Mouse (Mus musculus): ENCODE measurements around the gene Hipk1. TPM values are rescaled to one million over a fixed set of nuclear protein-coding genes. Genes with fewer than 3 reads are reported as not detected.
A peak's percentile ranks its signal among the peaks of the same experiment; 100 is the strongest.

Hipk1 gene
- polyA plus RNA-seq, 1 experiment from 2014 or later: 12.7 TPM

DNA sequence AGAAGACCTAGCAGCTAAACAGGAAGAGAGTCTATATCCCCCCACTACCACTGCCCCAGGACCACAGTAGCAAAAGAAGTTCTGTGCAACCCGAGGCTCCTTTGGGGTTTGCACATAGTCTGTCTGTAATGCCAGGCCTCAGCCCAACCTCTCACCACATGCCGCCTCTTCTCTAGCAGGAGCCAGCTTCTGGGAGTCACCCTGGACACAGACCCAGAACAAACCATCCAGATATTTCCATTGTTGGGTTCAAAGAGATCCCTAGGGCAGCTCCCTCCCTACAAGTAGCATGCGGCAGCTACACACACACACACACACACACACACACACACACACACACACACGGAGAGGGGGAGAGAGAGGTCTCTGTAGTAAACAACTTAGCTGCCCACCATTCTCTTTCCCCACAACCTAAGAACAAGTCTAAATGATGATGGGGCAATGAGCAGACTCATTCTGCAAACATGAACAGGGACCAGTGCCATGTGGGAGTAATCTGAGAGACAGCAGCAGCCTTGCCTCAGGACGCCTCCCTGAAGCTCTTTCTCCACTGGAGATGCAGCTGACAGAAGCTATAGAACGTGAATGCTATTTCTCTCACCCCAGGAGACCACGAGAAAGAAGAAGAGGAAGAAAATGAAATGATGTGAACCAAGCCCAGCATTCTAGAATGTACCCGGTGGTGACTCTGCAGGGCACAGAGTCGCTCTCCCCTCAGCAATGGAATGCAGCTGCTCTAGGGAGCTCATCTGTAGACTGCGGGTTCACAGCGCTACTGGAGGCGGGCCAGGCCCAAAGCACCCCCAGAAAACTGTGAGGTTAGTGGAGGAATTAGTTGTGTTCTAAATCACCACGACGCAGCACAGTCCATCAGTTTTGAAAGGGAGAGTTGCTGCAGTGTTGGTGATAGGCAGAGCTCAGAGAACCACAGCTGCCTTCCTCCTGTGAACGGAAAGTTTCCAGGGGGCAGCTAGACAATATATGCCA lies 74.3 kb downstream of the Hipk1 start:
- Histone ChIP-seq H3K4me2 (ENCODE audit: low read length) (no peak overlapping the region), H3K27me3 (replicated peaks; ENCODE audit: control insufficient read depth, insufficient read depth, low read length) (no peaks in the 10 kb centered on the region), H3K36me3 (ENCODE audit: control insufficient read depth, insufficient read depth) (no peaks in the 10 kb centered on the region), H3K27ac (ENCODE audit: low read length) (no peak overlapping the region), H3K4me1 (replicated peaks; ENCODE audit: control insufficient read depth, insufficient read depth, low read length) (peaks cover 13% of the 10 kb centered on the region), H3K9ac (replicated peaks; ENCODE audit: low read depth, low read length) (no peak overlapping the region), H3K9me3 (ENCODE audit: control insufficient read depth, low read length) (no peaks in the 10 kb centered on the region), H3K4me3 (replicated peaks; ENCODE audit: low read length) (no peak overlapping the region)
- peak; percentile 32; the same call in 1 of the 2 replicates for ATAC-seq
- 52% methylated on average over 15 of the region's 15 CpGs for WGBS

DNA sequence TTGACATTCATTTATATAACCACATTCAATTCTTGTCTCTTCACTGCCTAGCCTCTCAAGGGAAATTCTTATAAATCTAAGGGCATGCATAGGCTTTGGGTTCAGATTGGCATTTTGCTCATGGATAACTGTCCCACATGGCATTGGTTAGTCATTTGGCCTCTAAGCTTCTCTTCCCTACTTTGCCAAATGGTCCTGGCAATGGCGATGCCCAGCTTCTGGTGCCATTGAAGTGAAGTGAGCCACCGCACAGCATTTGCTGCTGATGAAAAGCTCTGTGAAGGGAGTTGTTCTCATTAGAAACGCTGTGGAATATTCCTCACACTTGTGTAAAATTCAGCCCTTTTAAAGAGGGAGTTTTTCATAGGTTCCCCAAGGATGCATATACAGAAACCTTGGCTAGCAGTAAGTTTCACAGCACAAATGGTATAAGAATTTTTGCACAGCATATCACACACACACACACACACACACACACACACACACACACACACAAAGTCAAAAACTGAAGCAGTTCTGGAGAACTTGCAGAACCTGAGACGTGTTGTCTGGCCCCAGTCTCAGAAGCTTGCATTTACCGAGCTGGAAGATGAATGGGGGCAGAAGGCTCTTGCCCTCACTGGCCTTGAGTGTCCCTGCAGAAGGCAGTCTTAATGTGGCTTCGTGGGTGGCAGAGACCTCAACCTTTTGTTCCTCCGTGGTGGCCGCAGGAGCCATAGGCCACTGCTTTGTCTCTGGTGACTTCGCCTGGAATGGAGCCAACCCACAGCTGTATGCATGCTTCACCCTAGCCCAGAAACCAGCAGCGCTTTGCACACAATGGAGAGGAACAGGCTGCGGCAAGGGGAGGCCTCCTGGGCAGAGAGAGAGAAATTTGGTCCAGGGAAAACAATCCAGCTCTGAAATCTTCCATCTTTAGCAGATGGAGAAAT lies 75.3 kb downstream of the Hipk1 start:
- Histone ChIP-seq H3K9me3 (ENCODE audit: control insufficient read depth, low read length) (no peaks in the 10 kb centered on the region), H3K4me3 (replicated peaks; ENCODE audit: low read length) (no peak overlapping the region), H3K27ac (ENCODE audit: low read length) (no peak overlapping the region), H3K4me2 (ENCODE audit: low read length) (no peak overlapping the region), H3K27me3 (replicated peaks; ENCODE audit: control insufficient read depth, insufficient read depth, low read length) (no peaks in the 10 kb centered on the region), H3K9ac (replicated peaks; ENCODE audit: low read depth, low read length) (no peak overlapping the region), H3K36me3 (ENCODE audit: control insufficient read depth, insufficient read depth) (no peaks in the 10 kb centered on the region), H3K4me1 (replicated peaks; ENCODE audit: control insufficient read depth, insufficient read depth, low read length) (peaks cover 13% of the 10 kb centered on the region)
- 28% methylated on average over 11 of the region's 11 CpGs for WGBS
- peak; percentile 42; the same call in 1 of the 2 replicates for ATAC-seq

GRCm38 (mm10) chr3:103714942-103715341 lies 76.4 kb downstream of the Hipk1 start:
- no peak overlapping the region for H3K4me2 ChIP-seq (ENCODE audit: low read length)

DNA sequence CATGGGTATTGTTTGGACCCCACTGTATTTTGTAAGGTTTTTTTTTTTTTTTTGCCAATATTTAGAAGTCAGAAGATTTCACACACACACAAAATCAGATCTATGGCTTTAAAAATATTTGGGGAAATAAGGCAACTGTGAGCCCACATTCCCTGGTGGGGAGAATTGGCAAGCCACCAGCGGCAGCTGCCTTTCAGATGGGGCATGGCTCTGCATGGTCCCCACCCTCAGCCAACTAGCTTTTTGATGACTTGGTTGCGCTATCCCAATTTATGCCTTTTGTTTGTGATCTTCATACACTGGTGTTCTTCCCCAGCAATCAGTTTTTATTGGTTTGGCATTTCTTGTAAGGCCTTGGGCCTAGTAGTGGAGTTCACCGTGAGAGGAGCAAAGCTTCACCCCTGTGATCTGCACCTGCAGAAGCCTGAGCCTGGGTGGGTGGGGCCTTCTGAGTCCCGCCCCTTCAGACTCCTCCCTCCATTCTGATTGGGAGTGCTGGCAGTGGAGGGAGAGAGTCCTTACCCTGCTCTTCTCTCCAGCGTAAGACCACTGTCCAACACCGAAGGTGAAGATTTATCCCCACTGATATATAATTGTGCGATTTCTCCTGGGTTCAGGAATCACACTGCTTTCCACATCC lies 77.0 kb downstream of the Hipk1 start:
- WGBS: 76% methylated on average over 7 of the region's 7 CpGs
- Histone ChIP-seq H3K27ac (ENCODE audit: low read length) (no peak overlapping the region), H3K4me3 (replicated peaks; ENCODE audit: low read length) (no peak overlapping the region), H3K36me3 (ENCODE audit: control insufficient read depth, insufficient read depth) (no peaks in the 10 kb centered on the region), H3K9me3 (ENCODE audit: control insufficient read depth, low read length) (no peaks in the 10 kb centered on the region), H3K27me3 (replicated peaks; ENCODE audit: control insufficient read depth, insufficient read depth, low read length) (no peaks in the 10 kb centered on the region), H3K4me1 (replicated peaks; ENCODE audit: control insufficient read depth, insufficient read depth, low read length) (peaks cover 13% of the 10 kb centered on the region), H3K9ac (replicated peaks; ENCODE audit: low read depth, low read length) (no peak overlapping the region), H3K4me2 (ENCODE audit: low read length) (no peak overlapping the region)
- no peak for ATAC-seq

More at GRCm38 (mm10) chr3:103714942-103715341, 76.4 kb downstream of the Hipk1 start:
- Histone ChIP-seq H3K27ac (ENCODE audit: low read length) (no peak overlapping the region), H3K4me1 (replicated peaks; ENCODE audit: control insufficient read depth, insufficient read depth, low read length) (peaks cover 13% of the 10 kb centered on the region), H3K27me3 (replicated peaks; ENCODE audit: control insufficient read depth, insufficient read depth, low read length) (no peaks in the 10 kb centered on the region), H3K36me3 (ENCODE audit: control insufficient read depth, insufficient read depth) (no peaks in the 10 kb centered on the region), H3K9ac (replicated peaks; ENCODE audit: low read depth, low read length) (no peak overlapping the region), H3K4me3 (replicated peaks; ENCODE audit: low read length) (no peak overlapping the region), H3K9me3 (ENCODE audit: control insufficient read depth, low read length) (no peaks in the 10 kb centered on the region)
- ATAC-seq: no peak
- WGBS: 86% methylated on average over 8 of the region's 8 CpGs

DNA sequence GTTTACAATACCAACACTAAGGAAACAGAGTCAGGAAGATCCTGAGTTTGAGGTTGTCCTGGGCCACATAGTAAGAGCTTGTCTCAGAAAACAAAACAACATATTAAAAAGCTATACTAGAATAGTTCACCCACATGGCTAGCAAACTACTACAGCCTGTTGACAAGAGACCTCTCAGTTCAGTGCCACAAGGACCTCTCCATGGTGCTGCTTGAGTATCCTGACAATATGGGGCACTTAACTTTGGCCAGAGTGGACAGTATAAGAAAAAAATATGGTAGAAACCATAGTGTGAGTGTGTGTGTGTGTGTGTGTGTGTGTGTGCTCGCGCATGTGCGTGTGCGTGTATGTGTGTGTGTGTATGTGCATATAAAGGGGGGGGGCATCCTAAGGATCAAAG lies 79.2 kb downstream of the Hipk1 start:
- ATAC-seq: no peak
- Histone ChIP-seq H3K27me3 (replicated peaks; ENCODE audit: control insufficient read depth, insufficient read depth, low read length) (no peaks in the 10 kb centered on the region), H3K27ac (ENCODE audit: low read length) (no peak overlapping the region), H3K36me3 (ENCODE audit: control insufficient read depth, insufficient read depth) (no peaks in the 10 kb centered on the region), H3K4me1 (replicated peaks; ENCODE audit: control insufficient read depth, insufficient read depth, low read length) (peaks cover 12% of the 10 kb centered on the region), H3K9me3 (ENCODE audit: control insufficient read depth, low read length) (no peaks in the 10 kb centered on the region), H3K9ac (replicated peaks; ENCODE audit: low read depth, low read length) (no peak overlapping the region), H3K4me2 (ENCODE audit: low read length) (no peak overlapping the region), H3K4me3 (replicated peaks; ENCODE audit: low read length) (no peak overlapping the region)
- 94% methylated on average over 4 of the region's 4 CpGs for WGBS

- no peak for ATAC-seq
Observed at GRCm38 (mm10) chr3:103709470-103710040, 81.8 kb downstream of the Hipk1 start.

DNA sequence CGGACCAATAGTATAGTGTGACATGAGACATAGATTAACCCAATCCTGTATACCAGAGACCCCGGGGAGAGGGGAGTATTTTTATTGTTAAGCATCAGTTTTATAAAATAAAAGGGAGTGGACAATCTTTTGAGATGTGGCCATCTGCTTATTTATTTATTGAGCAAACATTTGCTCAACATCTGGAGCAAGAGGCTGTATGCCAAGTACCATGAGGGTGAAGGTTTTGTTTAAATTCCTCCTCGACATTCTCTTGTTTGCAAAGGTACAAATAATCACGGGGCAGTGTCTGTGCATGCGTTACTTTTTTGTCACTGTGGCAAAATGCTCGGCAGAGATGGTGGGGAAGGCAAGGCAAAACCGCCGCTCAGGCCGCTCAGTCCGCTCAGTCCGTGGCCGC lies 85.9 kb downstream of the Hipk1 start:
- Histone ChIP-seq H3K36me3 (ENCODE audit: control insufficient read depth, insufficient read depth) (no peaks in the 10 kb centered on the region), H3K4me1 (replicated peaks; ENCODE audit: control insufficient read depth, insufficient read depth, low read length) (no peaks in the 10 kb centered on the region), H3K4me3 (replicated peaks; ENCODE audit: low read length) (no peak overlapping the region), H3K9ac (replicated peaks; ENCODE audit: low read depth, low read length) (no peak overlapping the region), H3K27me3 (replicated peaks; ENCODE audit: control insufficient read depth, insufficient read depth, low read length) (no peaks in the 10 kb centered on the region), H3K9me3 (ENCODE audit: control insufficient read depth, low read length) (no peaks in the 10 kb centered on the region), H3K4me2 (ENCODE audit: low read length) (no peak overlapping the region), H3K27ac (ENCODE audit: low read length) (no peak overlapping the region)
- WGBS: 91% methylated on average over 12 of the region's 12 CpGs
- no peak for ATAC-seq

More at GRCm38 (mm10) chr3:103709470-103710040, 81.8 kb downstream of the Hipk1 start:
- H3K27me3 ChIP-seq (replicated peaks; ENCODE audit: control insufficient read depth, insufficient read depth, low read length): no peaks in the 10 kb centered on the region
- no peaks in the 10 kb centered on the region for H3K36me3 ChIP-seq (ENCODE audit: control insufficient read depth, insufficient read depth)
- 87% methylated on average over 5 of the region's 5 CpGs for WGBS
- H3K27ac ChIP-seq (ENCODE audit: low read length): no peak overlapping the region
- H3K9me3 ChIP-seq (ENCODE audit: control insufficient read depth, low read length): no peaks in the 10 kb centered on the region
- H3K4me3 ChIP-seq (replicated peaks; ENCODE audit: low read length): no peak overlapping the region
- H3K4me2 ChIP-seq (ENCODE audit: low read length): no peak overlapping the region
- no peak overlapping the region for H3K9ac ChIP-seq (replicated peaks; ENCODE audit: low read depth, low read length)
- no peaks in the 10 kb centered on the region for H3K4me1 ChIP-seq (replicated peaks; ENCODE audit: control insufficient read depth, insufficient read depth, low read length)

DNA sequence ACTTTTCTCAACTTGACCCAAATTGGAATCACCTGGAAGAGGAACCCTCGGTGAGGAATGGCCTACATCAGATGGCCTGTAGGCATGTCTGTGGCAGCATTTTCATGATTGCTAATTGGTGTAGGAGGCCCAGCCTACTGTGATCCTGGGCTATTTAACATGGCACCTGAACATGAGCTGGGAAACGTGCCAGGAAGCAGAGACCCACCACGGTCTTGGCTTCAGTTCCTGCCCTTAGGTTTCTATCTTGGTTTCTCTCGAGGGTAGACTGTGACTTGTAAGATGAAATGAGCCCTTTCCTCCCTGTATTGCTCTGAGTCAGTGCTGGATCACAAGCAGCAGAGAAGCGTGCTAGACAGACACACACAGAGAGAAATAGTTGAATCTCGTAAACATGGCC lies 86.7 kb downstream of the Hipk1 start:
- no peak for ATAC-seq
- no peaks in the 10 kb centered on the region for H3K4me1 ChIP-seq (replicated peaks; ENCODE audit: control insufficient read depth, insufficient read depth, low read length)
- no peak overlapping the region for H3K9ac ChIP-seq (replicated peaks; ENCODE audit: low read depth, low read length)
- no peaks in the 10 kb centered on the region for H3K27me3 ChIP-seq (replicated peaks; ENCODE audit: control insufficient read depth, insufficient read depth, low read length)
- H3K36me3 ChIP-seq (ENCODE audit: control insufficient read depth, insufficient read depth): no peaks in the 10 kb centered on the region
- H3K4me3 ChIP-seq (replicated peaks; ENCODE audit: low read length): no peak overlapping the region
- WGBS: 59% methylated on average over 6 of the region's 6 CpGs
- H3K9me3 ChIP-seq (ENCODE audit: control insufficient read depth, low read length): no peaks in the 10 kb centered on the region
- no peak overlapping the region for H3K27ac ChIP-seq (ENCODE audit: low read length)
- no peak overlapping the region for H3K4me2 ChIP-seq (ENCODE audit: low read length)
